Mouse (Mus musculus) midbrain, embryonic 14.5 days (tissue): Measurements from ENCODE around the gene Gtpbp1. TPM values are rescaled to one million over a fixed set of nuclear protein-coding genes. Genes with fewer than 3 reads are reported as not detected.
"Not testable (repeated sequence)": the region's sequence is repeated elsewhere in the genome, so short reads cannot be mapped to it uniquely, and the experiment has no call there.

Experiments
- ATAC-seq: fragments of 200-750 bp; cut with Nextera tagmentation; 2 replicates; pipeline ENCODE4 v1.8.0; 2017; ENCODE audit warnings: moderate number of reproducible peaks, moderate library complexity; ENCODE audit not compliant: low FRiP score, low TSS enrichment
- DNase-seq: peaks from one replicate; pipeline ENCODE4 v3.0.0-alpha.2; 2015
- H3K27ac ChIP-seq: fragments of 300-500 bp; sonication (generic); replicated peaks from 2 replicates; pipeline ENCODE4 v1.5.1; 2014; ENCODE audit warnings: mild to moderate bottlenecking, low read depth, low read length, moderate library complexity
- H3K27me3 ChIP-seq: fragments of 300-500 bp; sonication (generic); 2 replicates; pipeline ENCODE4 v1.6.1; 2014; ENCODE audit warnings: low read length, control low read depth, mixed read lengths; ENCODE audit not compliant: control insufficient read depth, insufficient read depth
- H3K36me3 ChIP-seq: fragments of 300-500 bp; sonication (generic); 2 replicates; pipeline ENCODE4 v1.6.1; 2014; ENCODE audit warnings: low read length, control low read depth; ENCODE audit not compliant: control insufficient read depth, insufficient read depth
- H3K4me1 ChIP-seq: fragments of 300-500 bp; sonication (generic); 2 replicates; pipeline ENCODE4 v1.6.1; 2014; ENCODE audit warnings: mild to moderate bottlenecking, antibody characterized with exemption, low read length, control low read depth; ENCODE audit not compliant: control insufficient read depth, insufficient read depth
- H3K4me2 ChIP-seq: fragments of 300-500 bp; sonication (generic); 2 replicates; pipeline ENCODE4 v1.6.1; 2014; ENCODE audit warnings: mild to moderate bottlenecking, low read length, moderate library complexity
- H3K4me3 ChIP-seq: fragments of 300-500 bp; sonication (generic); replicated peaks from 2 replicates; pipeline ENCODE4 v1.5.1; 2014; ENCODE audit warnings: low read depth, low read length
- H3K9ac ChIP-seq: fragments of 300-500 bp; sonication (generic); replicated peaks from 2 replicates; pipeline ENCODE4 v1.6.1; 2014; ENCODE audit warnings: mild to moderate bottlenecking, low read length, moderate library complexity
- H3K9me3 ChIP-seq: fragments of 300-500 bp; sonication (generic); 2 replicates; pipeline ENCODE4 v1.6.1; 2016; ENCODE audit warnings: low read length, control low read depth, mixed read lengths; ENCODE audit not compliant: control insufficient read depth
- WGBS: fragments of 180-500 bp; shearing (Covaris S2); extraction: QIAGEN DNeasy Blood & Tissue Kit; methylation state at CpG from one replicate; pipeline ENCODE4 v1.1.7; 2014; 5-methylcytosine and 5-hydroxymethylcytosine counted together
- polyA plus RNA-seq: library from polyadenylated mRNA; unstranded; fragments of >200 nt; fragmentation: Nextera tagmentation; extraction: Ambion mirVana; gene quantifications from 2 replicates; pipeline ENCODE4 v1.2.1, GENCODE M21; 2014

Gtpbp1 gene
- polyA plus RNA-seq, 1 experiment from 2014 or later = 49.5 TPM

DNA sequence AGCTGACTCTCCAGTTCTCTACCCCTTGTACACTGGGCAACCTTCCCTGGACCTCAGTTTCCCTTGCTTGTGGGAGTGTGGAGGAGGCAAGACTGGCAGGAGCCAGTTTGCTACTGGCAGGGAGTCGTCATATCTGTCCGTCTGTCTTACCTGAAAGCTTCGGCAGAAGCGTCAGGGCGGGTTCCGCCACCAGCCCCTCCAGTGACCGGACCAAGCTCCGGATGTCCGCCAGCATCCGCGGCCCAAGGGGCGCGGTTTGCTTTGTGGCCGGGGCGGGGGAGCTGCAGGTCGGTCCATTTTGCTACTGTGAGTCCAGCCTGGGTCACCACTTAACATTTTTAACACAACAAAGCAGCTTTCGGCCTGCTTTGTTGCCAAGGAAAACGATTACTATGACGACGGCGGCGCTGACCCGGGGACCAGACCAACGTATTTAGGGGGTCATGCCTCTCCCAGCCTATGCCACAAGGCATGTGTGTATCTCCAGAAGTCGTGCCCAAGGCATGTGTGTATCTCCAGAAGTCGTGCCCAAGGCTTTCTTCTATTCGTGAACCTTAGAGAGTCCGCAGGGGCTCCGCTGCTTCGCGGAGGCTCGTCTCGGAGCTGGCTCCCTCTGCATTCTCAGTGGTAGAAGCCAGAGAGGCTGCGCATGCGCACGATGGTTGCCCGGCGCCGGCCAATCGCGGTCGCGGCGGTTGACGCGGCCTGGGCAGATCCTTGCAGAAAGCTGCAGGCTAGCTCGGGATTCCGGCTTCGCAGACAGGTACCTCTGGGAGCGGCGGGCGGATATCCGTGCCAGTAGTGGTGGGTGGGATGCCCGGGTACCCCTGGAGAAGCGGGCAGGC, 31.9 kb upstream of the Gtpbp1 start, which contains the start of the genes Fam227a and Cby1:
Fam227a (minus strand) TSS at position 426 of the 845 bp plus-strand sequence.
Cby1 (plus strand) TSS at position 669 of the 845 bp plus-strand sequence.
- no peaks in the 10 kb centered on the region for H3K27me3 ChIP-seq
- peak within 1 kb of the TSS; percentile 88 for H3K4me3 ChIP-seq
- peak; percentile 88 for ATAC-seq
- WGBS = under 1% methylated on average over 55 of the region's 55 CpGs
- peak within 1 kb of the TSS; percentile 96 for H3K27ac ChIP-seq
- peaks cover 9% of the 10 kb centered on the region; the same call in 1 of the 2 replicates for H3K4me1 ChIP-seq
- peak within 1 kb of the TSS; percentile 86 for H3K9ac ChIP-seq
- 0 out of 2 replicates have a peak, but pooled peaks cover 3% of the 10 kb centered on the region for H3K9me3 ChIP-seq
- peak; percentile 97 for DNase-seq
- H3K36me3 ChIP-seq = peaks cover 18% of the 10 kb centered on the region
- peak within 1 kb of the TSS; percentile 68 for H3K4me2 ChIP-seq

DNA sequence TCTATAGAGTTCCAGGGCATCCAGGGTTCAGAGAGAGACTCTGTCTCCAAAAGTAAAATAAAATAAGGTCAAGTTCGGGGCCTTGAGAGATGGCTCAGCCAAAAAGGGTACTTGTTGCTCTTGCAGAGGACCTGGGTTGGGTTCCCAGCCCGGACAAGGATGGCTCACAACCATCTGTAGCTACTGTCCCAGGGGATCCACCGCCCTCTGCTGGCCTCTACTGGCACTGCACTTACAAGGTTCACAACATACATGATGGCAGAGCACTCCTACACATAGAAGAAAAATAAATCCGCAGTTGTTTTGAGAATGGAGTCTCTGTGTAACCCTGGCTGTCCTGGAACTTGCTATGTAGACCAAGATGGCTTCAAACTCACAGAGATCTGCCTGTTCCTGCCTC, 28.8 kb upstream of the Gtpbp1 start:
- Histone ChIP-seq H3K4me3 (no peak overlapping the region), H3K27ac (no peak overlapping the region), H3K36me3 (peaks cover 32% of the 10 kb centered on the region), H3K9me3 (0 out of 2 replicates have a peak, but pooled peaks cover 3% of the 10 kb centered on the region), H3K4me2 (no peak overlapping the region), H3K4me1 (peaks cover 9% of the 10 kb centered on the region; the same call in 1 of the 2 replicates), H3K9ac (no peak overlapping the region), H3K27me3 (no peaks in the 10 kb centered on the region)
- peak; percentile 39 for DNase-seq
- no peak for ATAC-seq
- WGBS = 75% methylated on average over 4 of the region's 4 CpGs

DNA sequence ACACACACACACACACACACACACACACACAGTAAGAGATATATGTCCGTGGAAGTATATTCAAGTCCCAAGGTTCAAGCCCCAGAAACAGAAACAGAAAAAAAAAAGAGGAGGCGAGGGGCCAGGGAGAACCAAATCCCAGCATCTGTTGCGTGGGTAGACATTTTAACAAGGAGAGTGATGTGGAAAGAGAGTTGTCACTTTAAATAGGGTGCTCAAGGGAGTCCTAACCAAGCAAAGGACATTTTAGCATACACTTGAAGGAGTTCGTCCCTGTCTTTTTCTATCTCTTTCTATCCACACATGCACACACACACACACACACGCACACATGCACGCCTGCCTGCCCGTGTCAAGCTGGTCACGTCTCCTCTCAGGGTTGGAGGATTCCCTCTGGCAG, 26.0 kb upstream of the Gtpbp1 start:
- Histone ChIP-seq H3K4me1 (peaks cover 4% of the 10 kb centered on the region; the same call in 1 of the 2 replicates), H3K27ac (no peak overlapping the region), H3K9me3 (0 out of 2 replicates have a peak, but pooled peaks cover 3% of the 10 kb centered on the region), H3K36me3 (peaks cover 38% of the 10 kb centered on the region), H3K9ac (no peak overlapping the region), H3K4me2 (no peak overlapping the region), H3K4me3 (no peak overlapping the region), H3K27me3 (no peaks in the 10 kb centered on the region)
- 96% methylated on average over 8 of the region's 8 CpGs for WGBS
- ATAC-seq (no peak), DNase-seq (no peak)

DNA sequence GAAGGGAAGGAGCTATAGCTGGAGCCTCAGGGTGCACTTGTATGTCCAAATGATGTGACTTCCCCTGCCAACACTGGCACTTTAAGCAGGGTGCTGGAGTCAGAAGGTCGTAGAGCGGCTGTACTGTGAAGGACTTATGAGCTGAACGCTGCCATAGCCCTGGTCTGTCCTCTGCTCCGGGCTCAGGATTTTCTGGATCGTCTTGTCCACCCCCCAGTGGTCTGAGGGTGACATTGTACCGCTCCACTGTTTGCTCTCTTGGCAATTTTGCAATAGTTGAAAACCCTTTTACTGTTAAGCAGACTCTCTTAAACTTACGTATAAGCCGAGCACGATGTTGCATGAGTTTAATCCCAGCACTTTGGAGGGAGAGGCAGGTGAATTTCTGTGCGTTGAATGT, 21.4 kb upstream of the Gtpbp1 start:
- peaks cover 48% of the 10 kb centered on the region for H3K36me3 ChIP-seq
- DNase-seq = peak; percentile 15

DNA sequence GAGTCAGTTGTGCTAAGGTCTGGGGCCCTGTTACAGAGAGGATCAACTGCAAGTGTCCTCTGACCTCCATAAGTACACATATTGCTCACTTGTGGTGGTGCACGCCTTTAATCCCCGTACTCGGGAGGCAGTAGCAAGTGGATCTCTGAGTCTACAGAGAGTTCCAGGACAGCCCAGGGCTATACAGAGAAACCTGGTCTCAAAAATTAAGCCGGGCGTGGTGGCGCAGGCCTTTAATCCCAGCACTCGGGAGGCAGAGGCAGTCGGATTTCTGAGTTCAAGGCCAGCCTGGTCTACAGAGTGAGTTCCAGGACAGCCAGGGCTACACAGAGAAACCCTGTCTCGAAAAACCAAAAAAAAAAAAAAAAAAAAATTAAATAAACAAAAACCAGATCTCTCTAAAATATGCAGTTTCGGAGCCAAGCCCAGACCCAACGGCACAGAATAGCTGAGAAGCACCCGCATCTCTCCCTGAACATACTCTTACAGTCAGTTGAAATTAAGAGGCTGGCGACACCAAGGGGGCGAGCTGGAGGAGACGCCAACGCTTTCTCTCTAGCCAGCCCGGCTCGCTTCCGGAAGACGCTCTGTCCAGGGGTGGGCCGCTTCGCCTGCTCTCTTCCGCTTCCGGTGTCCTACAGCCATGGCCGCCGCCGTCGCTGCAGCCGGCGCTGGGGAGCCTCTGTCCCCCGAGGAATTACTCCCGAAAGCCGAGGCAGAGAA, 20.2 kb upstream of the Gtpbp1 start, which contains the start of gene Tomm22:
Tomm22 (plus strand) TSS at position 613 of the 723 bp plus-strand sequence.
- H3K4me1 ChIP-seq = peaks cover 3% of the 10 kb centered on the region; the same call in 1 of the 2 replicates
- H3K27me3 ChIP-seq = no peaks in the 10 kb centered on the region
- H3K4me2 ChIP-seq = peak within 1 kb of the TSS; percentile 69
- WGBS = 18% methylated on average over 33 of the region's 33 CpGs
- ATAC-seq (peak; percentile 92), DNase-seq (peak; percentile 96)
- H3K9me3 ChIP-seq = no peaks in the 10 kb centered on the region
- H3K9ac ChIP-seq = peak within 1 kb of the TSS; percentile 75
- H3K27ac ChIP-seq = 0 out of 2 replicates have a peak within 1 kb of the TSS, but pooled peaks have one; percentile 41
- peak within 1 kb of the TSS; percentile 80 for H3K4me3 ChIP-seq
- H3K36me3 ChIP-seq = peaks cover 57% of the 10 kb centered on the region

More for the DNA sequence above, 21.4 kb upstream of the Gtpbp1 start:
- 72% methylated on average over 10 of the region's 10 CpGs for WGBS
- Histone ChIP-seq H3K4me3 (no peak overlapping the region), H3K27ac (no peak overlapping the region), H3K9ac (no peak overlapping the region), H3K27me3 (no peaks in the 10 kb centered on the region), H3K4me2 (no peak overlapping the region), H3K4me1 (peaks cover 3% of the 10 kb centered on the region; the same call in 1 of the 2 replicates), H3K9me3 (no peaks in the 10 kb centered on the region)
- no peak for ATAC-seq

DNA sequence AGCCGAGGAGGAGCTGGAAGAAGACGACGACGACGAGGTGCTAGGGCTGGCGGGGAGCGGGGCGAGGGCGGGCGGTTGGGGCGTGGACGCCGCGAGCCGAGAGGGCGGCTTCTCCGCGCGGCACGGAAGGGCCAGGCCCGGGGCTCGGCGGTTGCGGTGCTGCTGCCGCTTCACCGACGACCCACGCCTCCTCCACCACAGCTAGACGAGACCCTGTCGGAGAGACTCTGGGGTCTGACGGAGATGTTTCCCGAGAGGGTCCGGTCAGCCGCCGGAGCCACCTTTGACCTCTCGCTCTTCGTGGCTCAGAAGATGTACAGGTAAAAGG, 19.7 kb upstream of the Gtpbp1 start:
- H3K27ac ChIP-seq = 0 out of 2 replicates have a peak overlapping the region, but pooled peaks have one; percentile 41
- H3K4me2 ChIP-seq = peak overlapping the region; percentile 69
- ATAC-seq (peak; percentile 34; the same call in 1 of the 2 replicates), DNase-seq (no peak)
- H3K9me3 ChIP-seq = no peaks in the 10 kb centered on the region
- H3K9ac ChIP-seq = peak overlapping the region; percentile 75
- WGBS = under 1% methylated on average over 37 of the region's 37 CpGs
- H3K27me3 ChIP-seq = no peaks in the 10 kb centered on the region
- H3K4me1 ChIP-seq = peaks cover 3% of the 10 kb centered on the region; the same call in 1 of the 2 replicates
- peaks cover 55% of the 10 kb centered on the region for H3K36me3 ChIP-seq
- H3K4me3 ChIP-seq = peak overlapping the region; percentile 80

DNA sequence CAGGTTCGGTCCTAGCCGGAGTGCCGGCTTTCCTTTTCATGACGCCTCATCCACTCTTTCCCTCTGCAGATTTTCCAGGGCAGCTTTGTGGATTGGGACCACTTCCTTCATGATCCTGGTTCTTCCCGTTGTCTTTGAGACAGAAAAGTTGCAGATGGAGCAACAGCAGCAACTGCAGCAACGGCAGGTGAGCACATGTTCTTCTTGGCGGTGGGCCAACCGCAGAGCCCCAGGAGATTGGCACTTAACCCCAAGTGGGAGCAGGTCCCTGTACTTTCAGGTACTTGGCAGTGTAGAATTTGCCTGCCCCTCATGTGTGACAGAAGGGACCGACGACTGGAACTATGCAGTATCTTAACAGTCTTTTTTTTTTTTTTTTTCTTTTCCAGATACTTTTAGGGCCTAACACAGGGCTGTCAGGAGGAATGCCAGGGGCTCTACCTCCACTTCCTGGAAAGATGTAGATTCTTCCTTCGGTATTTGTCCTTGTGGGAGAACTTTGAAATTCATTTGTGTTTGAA, 18.8 kb upstream of the Gtpbp1 start:
- peaks cover 53% of the 10 kb centered on the region for H3K36me3 ChIP-seq
- H3K9me3 ChIP-seq, DNase-seq, H3K9ac ChIP-seq, H3K27ac ChIP-seq, H3K4me3 ChIP-seq, H3K27me3 ChIP-seq, H3K4me1 ChIP-seq, ATAC-seq: not testable (repeated sequence)
- WGBS = 88% methylated on average over 11 of the region's 11 CpGs
- H3K4me2 ChIP-seq = peak overlapping the region; percentile 69

DNA sequence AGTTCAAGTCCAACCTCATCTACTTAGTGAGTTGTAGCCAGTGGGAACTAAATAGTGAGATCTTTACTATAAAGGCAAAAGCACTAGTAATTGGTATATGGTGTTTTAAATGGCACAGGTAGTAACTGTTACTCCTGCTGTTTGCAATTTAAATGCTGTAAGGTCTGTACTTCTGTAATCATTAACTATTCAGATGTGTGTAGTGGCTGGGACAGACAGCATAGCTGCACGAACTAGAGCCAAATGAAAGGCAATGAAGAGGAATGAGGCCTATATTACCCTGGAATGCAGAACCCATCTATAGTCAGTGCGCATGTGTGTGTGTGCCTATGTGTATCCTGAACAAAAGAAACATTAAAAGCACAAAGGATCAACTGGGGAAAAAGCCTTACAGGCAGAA, 12.7 kb upstream of the Gtpbp1 start:
- Histone ChIP-seq H3K27ac (no peak overlapping the region), H3K4me2 (no peak overlapping the region), H3K9me3 (no peaks in the 10 kb centered on the region), H3K4me1 (peaks cover 7% of the 10 kb centered on the region), H3K4me3 (no peak overlapping the region), H3K27me3 (no peaks in the 10 kb centered on the region), H3K36me3 (peaks cover 37% of the 10 kb centered on the region), H3K9ac (no peak overlapping the region)
- WGBS = 94% methylated on average over 2 of the region's 2 CpGs
- ATAC-seq = no peak
- no peak for DNase-seq
